Mouse (Mus musculus) C2C12 (cell line): ENCODE measurements around the gene Cdc42ep2.

ENCODE experiments used
- CEBPB ChIP-seq: IDR thresholded peaks from one replicate; pipeline ENCODE4 v1.6.1; 2011; ENCODE audit warnings: low read depth, mild to moderate bottlenecking, control low read depth, moderate library complexity
- CTCF ChIP-seq: IDR thresholded peaks from one replicate; pipeline ENCODE4 v1.5.1; 2011; ENCODE audit not compliant: control insufficient read depth, insufficient read depth, insufficient read length
- FOSL1 ChIP-seq: IDR thresholded peaks from one replicate; pipeline ENCODE4 v1.8.0; 2011; ENCODE audit warnings: mild to moderate bottlenecking, low read length; ENCODE audit not compliant: poor library complexity, insufficient read depth, severe bottlenecking
- MYOD1 ChIP-seq: IDR thresholded peaks from one replicate; pipeline ENCODE4 v1.6.1; 2011; ENCODE audit warnings: low read depth; ENCODE audit not compliant: control insufficient read depth, insufficient read length
- MYOG ChIP-seq: IDR thresholded peaks from one replicate; pipeline ENCODE4 v1.6.1; 2011; ENCODE audit not compliant: control insufficient read depth, insufficient read length; ENCODE audit errors: extremely low read depth
- USF1 ChIP-seq: IDR thresholded peaks from one replicate; pipeline ENCODE4 v1.6.1; 2011; ENCODE audit warnings: low read depth, mild to moderate bottlenecking, control low read depth, moderate library complexity

DNA sequence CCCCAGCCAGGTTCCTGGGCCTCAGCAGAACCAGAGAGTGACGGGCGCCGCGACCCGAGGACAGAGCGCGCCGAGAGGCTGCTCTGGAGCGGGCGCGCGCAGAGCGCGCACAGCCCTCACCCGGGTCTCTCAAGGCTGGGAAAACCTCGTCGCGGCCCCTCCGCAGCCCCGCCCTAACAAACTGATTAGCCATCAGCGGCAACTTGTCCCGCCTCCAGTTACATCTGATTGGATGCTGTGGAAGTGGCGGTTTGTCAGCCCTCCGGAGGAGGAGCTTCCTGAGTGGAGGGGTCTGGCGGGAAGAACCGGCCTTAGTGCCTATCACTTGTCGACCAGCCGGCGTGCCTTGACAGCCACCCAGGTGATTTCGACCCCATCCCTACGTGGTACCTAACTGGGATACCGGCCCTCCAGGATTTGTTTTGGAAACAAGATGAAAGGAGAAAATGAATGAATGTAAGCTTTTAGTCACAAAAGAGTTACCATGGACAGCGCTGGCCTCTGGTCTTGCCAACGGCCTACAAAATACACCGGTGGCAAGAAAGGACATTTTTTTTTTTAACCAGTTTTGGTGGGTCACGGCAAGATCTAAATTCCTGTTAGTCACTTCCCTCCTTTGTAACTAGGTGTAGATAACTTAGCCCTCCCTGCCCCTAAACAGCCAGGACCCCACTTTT is 30.5 kb downstream of the Cdc42ep2 start, which contains the start of gene Tigd3:
- TF ChIP-seq MYOD1 (no peak), CTCF (no peak), FOSL1 (no peak), MYOG (no peak), USF1 (no peak), CEBPB (no peak)
